Mouse (Mus musculus) left cerebral cortex, adult 18-20 months (tissue): Measurements from ENCODE around the gene Suv39h1. TPM values are rescaled to one million over a fixed set of nuclear protein-coding genes. Genes with fewer than 3 reads are reported as not detected.
"Not testable (repeated sequence)": the region's sequence is repeated elsewhere in the genome, so short reads cannot be mapped to it uniquely, and the experiment has no call there.

Experiments used
- DNase-seq, 2 experiments: peaks; one replicate each; pipeline ENCODE4 v3.0.0; 2021 to 2022; ENCODE audit warnings: low spot score in 2 of 2, mixed read lengths in 1 of 2
- total RNA-seq, 2 experiments: library from RNA; stranded (reverse); gene quantifications; 2 replicates each; pipeline ENCODE4 v1.2.3; 2021

The Suv39h1 gene
- total RNA-seq, 2 experiments from 2014 or later = 21.1 to 30.2 TPM

DNA sequence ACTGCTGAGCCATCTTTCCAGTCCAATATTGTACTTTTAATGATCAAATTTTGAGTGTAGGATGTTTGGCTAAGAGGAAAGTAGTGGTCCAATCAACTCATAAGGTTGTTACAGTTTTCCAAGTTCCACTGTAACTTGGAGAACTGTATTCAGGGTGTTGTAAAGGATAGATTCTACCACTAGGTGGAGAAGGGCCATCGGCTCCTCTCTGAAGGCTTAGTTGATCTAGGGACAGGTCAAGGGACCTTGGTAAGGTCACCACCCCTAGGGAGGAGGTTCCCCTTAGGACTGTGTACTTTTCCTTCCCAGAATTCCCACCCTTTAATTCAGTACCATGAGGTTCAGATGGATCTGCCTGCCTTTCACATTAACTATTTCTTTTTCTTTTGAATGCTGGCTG, 41.6 kb downstream of the Suv39h1 start:
- no peak for DNase-seq

DNA sequence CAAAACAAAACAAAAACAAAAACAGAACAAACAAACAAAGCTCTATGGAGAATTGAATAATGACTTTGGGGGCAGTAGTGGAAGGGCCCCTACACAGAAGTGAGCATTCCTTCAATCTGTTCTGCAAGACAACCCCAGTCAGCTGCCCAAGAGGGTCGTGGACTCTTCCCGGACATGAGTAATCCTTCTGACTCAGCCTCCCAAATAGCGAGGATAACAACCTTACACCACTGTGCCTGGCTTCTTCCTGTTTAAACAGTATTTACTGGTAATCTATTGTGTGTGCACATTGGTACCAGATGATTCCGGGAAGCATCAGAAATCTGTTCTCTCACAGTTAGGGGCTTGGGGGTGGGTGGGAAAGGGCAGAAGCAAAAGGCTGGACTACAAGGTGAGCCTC, 47.7 kb downstream of the Suv39h1 start:
- DNase-seq = no peak

- no peak for DNase-seq
Observed at GRCm38 (mm10) chrX:8024795-8025194, 49.8 kb downstream of the Suv39h1 start.

DNA sequence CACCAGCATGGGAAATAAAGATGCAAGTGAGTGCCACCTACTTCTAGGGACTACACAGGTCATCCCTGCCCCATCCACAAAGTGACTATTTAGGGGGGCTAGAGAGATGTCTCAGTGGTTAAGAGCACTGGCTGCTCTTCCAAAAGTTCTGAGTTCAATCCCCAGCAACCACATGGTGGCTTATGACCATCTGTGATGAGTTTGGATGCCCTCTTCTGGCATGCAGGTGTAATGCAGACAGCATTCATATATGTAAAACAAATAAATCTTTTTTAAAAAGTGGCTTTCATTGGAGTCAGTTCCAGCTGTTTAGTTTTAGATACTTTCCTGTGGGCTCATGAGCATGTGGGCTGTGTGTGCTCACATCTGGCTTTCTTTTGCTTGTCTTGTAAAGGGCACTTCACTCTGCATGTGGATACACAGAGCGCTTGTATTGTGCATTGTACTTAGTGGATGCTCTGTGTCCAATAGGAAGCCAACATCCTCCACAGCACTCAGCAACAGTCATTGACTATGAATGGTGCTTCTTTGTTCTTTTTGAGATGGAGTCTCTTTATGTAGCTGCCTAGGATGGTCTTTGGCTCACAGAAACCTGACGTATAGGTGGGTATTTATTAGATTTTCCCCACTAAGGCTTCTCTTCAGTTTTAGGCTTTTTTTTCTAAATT, 54.3 kb downstream of the Suv39h1 start:
- no peak for DNase-seq

GRCm38 (mm10) chrX:8018286-8018685, 56.3 kb downstream of the Suv39h1 start, which contains the start of gene Glod5:
Gene Glod5, minus strand, starts transcription at chrX:8018492.
- DNase-seq = no peak

- peak; percentile 14 to 26 for DNase-seq
Observed at GRCm38 (mm10) chrX:8017142-8017541, 57.4 kb downstream of the Suv39h1 start.

DNA sequence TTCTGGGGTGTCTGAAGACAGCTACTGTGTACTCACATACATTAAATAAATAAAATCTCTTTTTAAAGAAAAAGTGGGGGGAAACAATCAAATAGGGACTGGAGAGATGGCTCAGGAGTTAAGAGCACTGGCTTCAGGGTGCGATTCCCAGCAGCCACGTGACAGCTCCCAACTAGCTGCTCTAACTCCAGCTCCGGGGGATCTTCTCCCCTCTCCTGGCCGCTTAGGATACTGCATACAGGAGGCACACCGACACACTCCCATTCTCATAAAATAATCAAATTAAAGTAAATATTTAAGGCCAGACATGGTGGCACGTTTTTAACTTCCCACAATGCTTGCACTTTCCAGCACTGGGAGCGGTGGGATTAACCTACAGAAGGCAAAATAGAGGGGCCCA, 58.9 kb downstream of the Suv39h1 start:
- not testable (repeated sequence) for DNase-seq

- no peak for DNase-seq
Observed at GRCm38 (mm10) chrX:8013569-8014314, 60.8 kb downstream of the Suv39h1 start.

- no peak for DNase-seq
Observed at GRCm38 (mm10) chrX:8013157-8013556, 61.4 kb downstream of the Suv39h1 start.

Other genes starting within 250 kb of the Suv39h1 start
- gene Otud5, start 233.4 kb downstream of the Suv39h1 start, total RNA-seq = 10 to 100 TPM; 81.4 to 83.2 TPM
- gene Pim2, start 196.5 kb downstream of the Suv39h1 start, total RNA-seq = 10 to 100 TPM; 49.5 to 52.9 TPM
- gene Slc35a2, start 190.7 kb downstream of the Suv39h1 start, total RNA-seq = 10 to 100 TPM; 34.5 to 38.2 TPM
- 10 to 100 TPM; 91.8 to 98.4 TPM for gene Pqbp1, start 175.5 kb downstream of the Suv39h1 start, total RNA-seq
- gene Timm17b, start 175.4 kb downstream of the Suv39h1 start, total RNA-seq = 10 to 100 TPM; 22.8 to 27.1 TPM
- gene Gm10491, start 166.9 kb downstream of the Suv39h1 start, total RNA-seq = not detected
- not detected for gene Gm10490, start 165.2 kb downstream of the Suv39h1 start, total RNA-seq
- 100 to 1,000 TPM; 480 to 519 TPM for gene Pcsk1n, start 154.9 kb downstream of the Suv39h1 start, total RNA-seq
- not detected for gene Eras, start 146.2 kb downstream of the Suv39h1 start, total RNA-seq
- 10 to 100 TPM; 47.5 to 48.4 TPM for gene Hdac6, start 126.9 kb downstream of the Suv39h1 start, total RNA-seq
- gene Gata1, start 96.7 kb downstream of the Suv39h1 start, total RNA-seq = not detected
- gene Glod5, start 56.3 kb downstream of the Suv39h1 start, total RNA-seq = under 1 TPM in 1 of 2 experiments, not detected in 1; 0.79 TPM
- gene Was, start 15.7 kb upstream of the Suv39h1 start, total RNA-seq = 1 to 10 TPM; 1.3 to 1.5 TPM
- 100 to 1,000 TPM; 190 TPM for gene Wdr13, start 58.1 kb upstream of the Suv39h1 start, total RNA-seq
- 100 to 1,000 TPM in 1 of 2 experiments, 10 to 100 TPM in 1; 87.6 to 133 TPM for gene Rbm3, start 71.1 kb upstream of the Suv39h1 start, total RNA-seq
- 10 to 100 TPM; 16.8 to 18.0 TPM for gene Tbc1d25, start 101.4 kb upstream of the Suv39h1 start, total RNA-seq
- 10 to 100 TPM; 32.9 to 36.9 TPM for gene Ebp, start 118.8 kb upstream of the Suv39h1 start, total RNA-seq
- gene Porcn, start 131.8 kb upstream of the Suv39h1 start, total RNA-seq = 10 to 100 TPM; 67.6 to 77.9 TPM
- gene Ftsj1, start 177.6 kb upstream of the Suv39h1 start, total RNA-seq = 10 to 100 TPM; 24.2 to 25.0 TPM
- gene Slc38a5, start 196.4 kb upstream of the Suv39h1 start, total RNA-seq = 1 to 10 TPM; 1.8 to 4.3 TPM